Mouse (Mus musculus) bone marrow, adult 2 months (tissue): ENCODE data around the gene Lrch3.

Source experiments
- CTCF ChIP-seq: fragments of 200-500 bp; IDR thresholded peaks from 2 replicates; pipeline ENCODE4 v1.5.1; 2011; ENCODE audit warnings: low read length, control low read depth; ENCODE audit not compliant: control insufficient read depth, insufficient read depth
- POLR2A ChIP-seq: fragments of 200-500 bp; IDR thresholded peaks from 2 replicates; pipeline ENCODE4 v1.6.1; 2011; ENCODE audit warnings: low read depth, mild to moderate bottlenecking, control low read depth, low read length, borderline replicate concordance; ENCODE audit not compliant: control insufficient read depth

- TF ChIP-seq POLR2A (no peak), CTCF (no peak)
Measured at GRCm38 (mm10) chr16:32870231-32870630, 43.7 kb upstream of the Lrch3 start.
